Mouse (Mus musculus): ENCODE measurements around the gene Rdh12.
A peak's percentile ranks its signal among the peaks of the same experiment; 100 is the strongest.
"Not testable (repeated sequence)": the region's sequence is repeated elsewhere in the genome, so short reads cannot be mapped to it uniquely, and the experiment has no call there.

The Rdh12 gene

DNA sequence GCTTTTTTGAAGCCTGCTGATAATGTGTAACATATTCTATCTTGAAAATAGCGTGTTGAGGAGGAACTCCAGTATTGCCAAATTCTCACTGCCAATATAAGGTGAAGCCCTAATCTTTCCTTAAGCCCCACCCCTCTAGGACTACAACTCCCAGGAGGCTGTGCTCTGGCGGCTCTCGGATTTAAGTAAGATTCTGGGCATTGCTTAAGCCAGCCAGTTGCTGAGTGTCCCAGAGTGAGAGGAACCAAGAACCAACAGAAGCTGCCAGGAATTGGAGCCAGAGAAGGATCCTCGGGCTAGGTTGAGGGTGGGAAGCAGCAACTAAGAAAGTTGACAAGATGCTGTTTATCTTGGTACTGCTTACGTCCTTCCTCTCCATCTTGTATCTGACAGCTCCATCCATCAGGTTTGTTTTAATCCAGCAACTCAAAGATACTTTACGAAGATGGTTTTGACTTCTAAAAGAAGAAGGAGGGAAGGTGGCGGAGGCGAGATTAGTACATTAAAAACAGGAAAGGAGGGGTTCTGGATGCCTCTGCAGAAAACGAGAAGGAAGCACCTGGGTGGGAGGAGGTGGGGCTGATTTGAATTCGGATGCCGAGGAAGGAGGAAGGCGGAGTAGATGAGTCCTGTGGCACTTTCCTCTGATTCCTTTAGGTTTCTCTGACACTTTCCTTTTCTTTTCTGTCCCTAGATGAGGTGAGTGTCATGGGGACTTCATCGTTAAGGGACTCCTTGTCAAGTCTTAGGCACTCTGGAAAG is at the start of gene Rdh12:
TSS of gene Rdh12 (plus strand) at position 212 of the 762 bp plus-strand sequence.
- DNase-seq (ENCODE audit: low read depth, low spot score) = no peak

- no peak for DNase-seq (ENCODE audit: low read depth, low spot score)
Observed at GRCm38 (mm10) chr12:79162876-79163275, 45.8 kb upstream of the Rdh12 start.

GRCm38 (mm10) chr12:79169173-79169572 is 39.5 kb upstream of the Rdh12 start:
- no peak for DNase-seq (ENCODE audit: low read depth, low spot score)

DNA sequence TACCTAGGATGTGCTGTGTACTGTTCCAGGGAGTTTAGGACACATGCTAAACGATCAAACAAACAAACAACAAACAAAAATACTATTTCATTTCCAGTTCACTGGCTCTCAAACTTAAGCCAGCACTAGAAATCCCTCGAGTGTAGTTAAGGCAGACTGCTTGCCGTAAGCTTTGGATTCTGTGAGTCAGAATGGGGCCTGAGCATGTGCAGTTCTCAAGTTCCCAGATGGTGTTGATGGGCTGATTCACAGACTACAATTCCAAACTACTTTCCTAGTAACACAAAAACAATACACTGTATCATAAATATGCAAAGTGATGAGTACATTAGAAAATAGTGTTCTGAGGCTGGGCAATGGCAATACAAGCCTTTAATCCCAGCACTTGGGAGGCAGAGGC is 38.3 kb upstream of the Rdh12 start:
- no peak for DNase-seq (ENCODE audit: low read depth, low spot score)

DNA sequence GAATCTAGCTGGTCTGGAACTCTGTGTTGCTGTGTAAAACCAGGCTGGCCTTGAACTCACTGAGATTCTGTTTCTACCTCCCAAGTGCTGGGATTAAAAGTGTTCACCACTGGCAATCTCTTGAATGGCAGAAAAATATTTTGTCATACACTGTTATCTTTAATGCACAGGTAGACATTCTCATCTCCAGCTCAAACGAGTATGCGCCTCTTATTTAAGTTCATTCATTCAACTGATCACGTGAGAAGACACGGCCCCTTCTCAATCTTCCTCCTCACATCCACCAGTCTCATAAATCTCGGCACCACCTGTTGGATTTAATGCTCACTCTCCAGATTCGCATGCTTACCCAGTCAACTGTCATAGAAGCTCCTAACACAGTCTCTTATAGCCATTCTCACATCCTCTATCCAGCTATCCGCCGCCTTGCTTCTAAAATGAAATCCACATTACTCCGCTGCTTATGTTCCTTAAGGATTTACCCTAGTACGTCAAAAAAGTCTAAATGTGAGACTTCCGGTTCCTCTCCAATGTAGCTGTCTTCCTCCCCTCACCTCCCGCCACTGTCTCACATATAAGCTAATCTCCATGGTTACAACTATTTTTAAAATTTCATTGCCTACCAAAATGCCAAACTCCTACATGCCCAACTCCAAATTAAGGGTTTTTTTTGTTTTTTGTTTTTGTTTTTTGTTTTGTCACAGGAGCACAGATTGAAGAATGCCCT is 37.3 kb upstream of the Rdh12 start:
- peak; percentile 0 for DNase-seq (ENCODE audit: low read depth, low spot score)

DNA sequence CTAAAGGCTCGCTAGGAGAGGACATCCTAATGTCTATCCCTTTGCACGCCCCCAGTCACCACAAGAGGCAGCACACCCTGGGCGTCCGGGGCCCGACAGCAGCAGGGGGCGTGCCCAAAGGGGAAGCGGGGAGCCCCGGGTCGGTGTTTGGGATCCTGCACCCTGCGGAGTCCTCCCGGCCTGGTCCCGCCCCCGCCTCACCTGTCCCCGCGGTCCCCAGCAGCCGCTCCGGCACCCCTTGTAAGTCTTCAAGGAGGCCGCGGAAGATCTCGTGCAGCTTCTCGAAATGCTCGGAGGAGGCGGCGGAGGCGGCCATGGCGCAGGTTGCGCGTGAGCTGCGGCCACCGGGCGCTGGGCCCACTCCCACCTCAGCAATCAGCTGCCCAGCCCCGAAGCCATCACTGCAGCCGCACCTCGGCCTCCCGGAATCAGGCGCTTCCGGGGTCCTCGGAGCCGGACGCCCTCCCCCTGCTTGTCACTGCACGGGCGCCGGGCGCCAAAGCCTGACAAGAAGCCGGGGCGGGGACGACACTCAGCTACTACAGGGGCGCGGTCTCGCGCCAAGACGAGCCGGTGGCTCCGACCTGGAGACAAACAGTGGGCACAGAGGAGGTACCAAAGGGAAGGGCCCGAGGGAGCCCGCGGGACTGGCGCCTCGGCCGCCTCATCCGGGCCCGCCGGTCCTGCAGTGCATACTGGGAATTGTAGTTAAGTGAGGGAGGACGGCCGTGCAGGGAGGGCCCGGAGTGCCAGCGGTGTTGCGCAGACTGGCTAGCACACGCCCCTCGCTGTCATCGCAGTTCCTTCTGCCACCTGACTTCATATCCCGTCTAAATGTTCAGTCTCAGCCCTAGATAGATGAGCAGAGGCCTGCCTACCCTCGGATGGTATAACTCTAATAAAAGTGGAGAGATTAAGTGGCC is 36.4 kb upstream of the Rdh12 start, which contains the start of gene Vti1b:
TSS of gene Vti1b (minus strand) at position 649 of the 923 bp plus-strand sequence.
- DNase-seq (ENCODE audit: low read depth, low spot score) = peak; percentile 76

- DNase-seq (ENCODE audit: low read depth, low spot score) = no peak
Observed at GRCm38 (mm10) chr12:79173721-79174120, 35.0 kb upstream of the Rdh12 start.

GRCm38 (mm10) chr12:79175998-79176397 is 32.7 kb upstream of the Rdh12 start:
- DNase-seq (ENCODE audit: low read depth, low spot score) = no peak

DNA sequence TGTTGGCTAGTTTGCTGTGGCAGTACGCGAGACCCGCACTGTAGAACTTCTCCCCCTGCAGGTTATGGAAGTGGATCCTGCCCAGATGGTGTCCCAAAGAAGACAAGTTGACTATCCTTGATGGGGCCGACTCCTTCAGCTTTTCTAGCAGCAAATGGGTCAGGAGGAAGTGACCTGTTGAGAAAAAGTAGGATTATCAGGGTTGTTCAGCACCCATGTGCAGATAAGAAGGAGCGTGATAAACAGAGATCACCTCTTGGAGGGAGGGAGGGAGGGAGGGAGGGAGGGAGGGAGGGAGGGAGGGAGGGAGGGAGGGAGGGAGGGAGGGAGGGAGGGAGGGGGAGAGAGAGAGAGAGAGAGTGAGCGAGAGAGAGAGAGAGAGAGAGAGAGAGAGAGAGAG is 23.6 kb upstream of the Rdh12 start:
- DNase-seq (ENCODE audit: low read depth, low spot score) = not testable (repeated sequence)

DNA sequence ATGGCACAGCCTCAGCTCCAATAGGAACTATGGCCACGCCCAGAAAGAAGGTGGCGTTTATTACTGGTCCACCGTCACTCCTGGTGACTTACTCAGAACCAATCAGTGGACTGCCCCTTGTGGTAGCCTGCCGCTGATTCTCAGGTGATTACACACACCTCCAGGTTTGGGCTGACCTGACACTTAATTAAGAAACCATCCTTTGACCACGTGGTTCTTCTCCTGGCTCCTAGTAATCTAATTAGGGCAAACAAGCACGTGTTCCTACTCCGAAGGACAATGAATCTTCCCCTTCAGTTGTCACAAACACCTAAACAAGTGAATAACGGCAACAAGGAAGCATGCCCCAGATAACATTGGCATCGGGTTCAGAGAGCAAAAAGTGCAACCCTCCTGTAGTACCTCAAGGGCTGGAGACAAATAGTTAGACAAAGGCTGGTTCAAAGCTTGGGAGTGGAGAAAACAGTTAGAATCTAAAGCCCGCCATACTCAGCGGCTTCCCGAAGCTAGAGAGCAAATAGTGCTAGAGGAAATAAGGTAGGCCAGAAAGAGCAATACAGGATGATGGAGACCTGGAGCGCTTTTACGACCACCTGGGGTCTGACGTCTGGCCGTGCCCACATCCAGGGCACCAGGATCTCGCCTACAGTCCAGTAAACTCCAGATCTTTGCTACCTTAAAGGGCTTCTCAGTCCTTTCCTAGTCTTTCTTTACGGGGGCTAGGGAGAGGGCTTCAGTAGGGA is 17.6 kb upstream of the Rdh12 start:
- DNase-seq (ENCODE audit: low read depth, low spot score) = peak; percentile 54

DNA sequence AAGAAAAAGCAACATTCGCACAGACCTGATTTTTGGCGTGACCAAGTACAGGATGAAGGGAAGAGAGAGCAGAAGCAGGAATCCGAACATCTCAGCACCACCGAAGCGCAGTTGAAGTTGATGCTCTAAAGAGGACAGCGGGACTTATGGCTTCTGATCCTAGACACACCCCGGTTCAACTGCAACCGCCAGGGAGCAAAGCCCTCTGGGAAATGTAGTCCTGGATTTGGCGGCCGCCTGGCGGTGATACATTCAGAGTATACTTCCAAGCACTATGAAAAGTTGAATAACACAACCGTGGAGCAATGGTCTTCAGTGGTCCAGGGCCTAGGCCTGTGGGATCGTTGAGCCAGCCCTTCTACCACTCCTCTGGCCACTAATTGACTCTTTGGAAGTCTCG is 17.0 kb upstream of the Rdh12 start:
- peak; percentile 64 for DNase-seq (ENCODE audit: low read depth, low spot score)

- DNase-seq (ENCODE audit: low read depth, low spot score) = no peak
Observed at GRCm38 (mm10) chr12:79192193-79192592, 16.5 kb upstream of the Rdh12 start, which contains the start of gene Rdh11. Gene Rdh11, minus strand, starts transcription at chr12:79192293.

DNA sequence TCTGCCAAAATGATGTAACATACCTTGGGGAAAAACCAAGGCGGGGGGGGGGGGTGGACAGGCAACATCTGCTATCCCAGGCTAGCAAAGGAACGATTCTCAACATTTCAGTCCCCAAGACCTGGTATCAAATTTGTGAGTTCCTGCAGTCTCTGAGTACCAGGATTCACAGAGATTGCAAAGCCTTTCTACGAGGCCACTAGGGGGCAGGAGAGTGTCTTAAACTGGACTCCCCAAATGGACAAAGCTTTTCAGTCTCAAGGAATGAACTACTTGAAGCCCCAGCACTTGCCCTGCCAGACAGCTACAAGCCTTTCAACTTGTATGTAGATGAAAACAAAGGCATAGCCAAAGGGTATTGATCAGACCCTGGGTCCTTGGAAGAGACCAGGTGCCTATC is 15.3 kb upstream of the Rdh12 start:
- peak; percentile 70 for DNase-seq (ENCODE audit: low read depth, low spot score)

DNA sequence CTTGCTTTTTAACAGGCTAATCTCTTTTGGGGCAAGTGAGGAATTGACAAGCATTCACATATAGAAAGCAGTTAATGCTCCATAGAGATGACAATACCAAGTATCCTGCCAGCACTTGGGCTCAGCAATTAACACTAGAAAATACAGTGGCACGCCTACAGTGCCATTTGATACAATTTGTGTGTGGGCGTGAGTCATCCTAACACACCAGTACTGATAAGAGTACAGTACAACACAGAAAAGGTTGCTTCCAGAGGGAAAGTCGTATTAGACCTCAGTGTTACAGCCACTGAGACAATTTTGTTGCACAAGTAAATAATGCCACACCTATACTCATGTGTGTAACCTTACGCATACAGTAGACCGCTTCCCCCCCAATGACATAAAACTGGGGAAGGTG is 11.6 kb upstream of the Rdh12 start:
- DNase-seq (ENCODE audit: low read depth, low spot score) = no peak

GRCm38 (mm10) chr12:79201882-79202281 is 6.8 kb upstream of the Rdh12 start:
- no peak for DNase-seq (ENCODE audit: low read depth, low spot score)

DNA sequence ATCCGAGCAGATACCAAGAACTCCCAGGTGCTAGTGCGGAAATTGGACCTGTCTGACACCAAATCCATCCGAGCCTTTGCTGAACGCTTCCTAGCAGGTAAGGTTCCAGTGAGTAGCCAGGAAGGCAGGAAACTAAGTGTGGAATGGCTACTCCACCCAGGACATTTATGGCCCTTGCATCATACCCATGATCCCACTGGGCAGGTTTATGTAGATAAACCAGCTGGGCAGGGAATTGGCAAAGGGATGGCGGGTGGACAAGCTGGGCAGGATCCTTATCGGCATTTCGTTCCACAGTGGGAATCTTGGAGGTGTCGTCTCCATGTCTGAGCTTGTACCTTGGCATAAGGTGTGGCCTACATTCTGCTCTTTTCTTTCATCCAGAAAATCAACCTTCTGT is 2.7 kb downstream of the Rdh12 start:
- DNase-seq (ENCODE audit: low read depth, low spot score) = no peak

DNA sequence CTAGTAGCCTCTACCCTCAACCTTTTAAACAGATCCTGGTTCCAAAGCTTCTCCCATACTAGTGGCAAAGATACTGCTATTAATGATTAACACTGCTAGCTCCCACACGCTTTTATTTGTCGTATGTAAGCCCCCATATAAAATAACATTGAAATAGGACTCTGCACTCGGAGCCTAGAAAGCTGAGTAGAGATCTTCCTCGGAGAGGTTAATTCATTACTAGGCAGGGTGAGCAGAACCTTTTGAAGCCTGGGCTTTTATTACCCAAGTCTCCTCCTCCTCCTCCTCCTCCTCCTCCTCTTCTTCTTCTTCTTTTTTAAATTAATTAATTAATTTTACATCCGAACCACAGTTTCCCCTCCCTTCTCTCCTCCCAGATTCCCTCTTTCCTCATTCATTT is 8.8 kb downstream of the Rdh12 start:
- no peak for DNase-seq (ENCODE audit: low read depth, low spot score)

GRCm38 (mm10) chr12:79235485-79236080 is 26.9 kb downstream of the Rdh12 start:
- no peak for DNase-seq (ENCODE audit: low read depth, low spot score)

GRCm38 (mm10) chr12:79241985-79242384 is 33.3 kb downstream of the Rdh12 start:
- DNase-seq (ENCODE audit: low read depth, low spot score) = no peak

GRCm38 (mm10) chr12:79242921-79243320 is 34.2 kb downstream of the Rdh12 start:
- no peak for DNase-seq (ENCODE audit: low read depth, low spot score)

DNA sequence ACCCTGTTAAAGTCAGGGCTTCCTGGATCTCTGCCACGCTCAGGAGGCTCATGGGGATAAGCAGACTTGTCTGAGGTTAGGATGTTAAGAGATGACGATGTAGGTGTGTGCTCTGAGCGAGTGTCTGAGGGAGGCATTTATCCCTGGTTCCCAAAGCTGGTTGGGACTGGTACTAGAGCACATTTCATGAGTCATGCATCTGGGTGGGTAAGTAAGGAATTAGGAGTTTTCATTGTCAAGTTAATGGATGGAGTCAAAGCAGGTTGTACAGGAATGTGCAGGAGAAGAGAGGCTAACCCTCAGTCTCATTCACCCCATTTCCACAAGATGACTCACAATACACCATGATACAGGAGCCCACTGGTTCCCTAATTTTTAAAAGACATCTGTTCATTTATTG is 39.4 kb downstream of the Rdh12 start:
- no peak for DNase-seq (ENCODE audit: low read depth, low spot score)
